ENCODE assay signal across 18 mouse cellular contexts in genomic region chr2:60202900-60203530, GRCm38 (mm10).
"Had no signal": no experiment of that assay in that cellular context is flagged by ENCODE, and none has a peak within 500 bp of the region (broad histone marks: within the 10 kb centered on the region; RNA-seq: fewer than 3 reads in every experiment).

No protein-coding gene starts in this region.

- H3K9ac ChIP-seq: liver, embryonic 15.5 days; liver, postnatal 0 days; lung, embryonic 14.5 days; midbrain, embryonic 13.5 days; midbrain, embryonic 15.5 days; neural tube, embryonic 13.5 days; neural tube, embryonic 15.5 days had no signal

- H3K27me3 ChIP-seq: liver, embryonic 15.5 days; midbrain, embryonic 15.5 days had no signal

- DNase-seq: liver, postnatal 0 days; lung, embryonic 14.5 days; lung, postnatal 10 days; lung, postnatal 4 days; retina, postnatal 1 day; right cerebral cortex, adult 18-20 months; right cerebral cortex, postnatal 25 days; right cerebral cortex, postnatal 4 days; spleen, adult 18-20 months; thymus, adult 18-20 months; thymus, postnatal 14 days; thymus, postnatal 36 days had no signal

- ATAC-seq: liver, postnatal 0 days; midbrain, embryonic 13.5 days; midbrain, embryonic 15.5 days had no signal

- H3K4me3 ChIP-seq: liver, embryonic 15.5 days; midbrain, embryonic 13.5 days; midbrain, embryonic 15.5 days; neural tube, embryonic 13.5 days; neural tube, embryonic 15.5 days had no signal

- H3K4me2 ChIP-seq: liver, embryonic 15.5 days; lung, embryonic 14.5 days; midbrain, embryonic 11.5 days; midbrain, embryonic 13.5 days; midbrain, embryonic 15.5 days; neural tube, embryonic 13.5 days; neural tube, embryonic 15.5 days had no signal

- H3K27ac ChIP-seq: liver, embryonic 15.5 days; midbrain, embryonic 13.5 days; midbrain, embryonic 15.5 days; neural tube, embryonic 13.5 days; neural tube, embryonic 15.5 days had no signal

- H3K9me3 ChIP-seq: liver, embryonic 15.5 days; midbrain, embryonic 13.5 days; midbrain, embryonic 15.5 days; neural tube, embryonic 13.5 days; neural tube, embryonic 15.5 days had no signal

- H3K36me3 ChIP-seq: midbrain, embryonic 15.5 days had no signal
